Mouse (Mus musculus) 416B (cell line): Measurements from ENCODE around the gene Ccdc85c.

Experiments
- DNase-seq: peaks from one replicate; pipeline ENCODE4 v3.0.0; 2011; ENCODE audit warnings: low read depth

Gene Ccdc85c

DNA sequence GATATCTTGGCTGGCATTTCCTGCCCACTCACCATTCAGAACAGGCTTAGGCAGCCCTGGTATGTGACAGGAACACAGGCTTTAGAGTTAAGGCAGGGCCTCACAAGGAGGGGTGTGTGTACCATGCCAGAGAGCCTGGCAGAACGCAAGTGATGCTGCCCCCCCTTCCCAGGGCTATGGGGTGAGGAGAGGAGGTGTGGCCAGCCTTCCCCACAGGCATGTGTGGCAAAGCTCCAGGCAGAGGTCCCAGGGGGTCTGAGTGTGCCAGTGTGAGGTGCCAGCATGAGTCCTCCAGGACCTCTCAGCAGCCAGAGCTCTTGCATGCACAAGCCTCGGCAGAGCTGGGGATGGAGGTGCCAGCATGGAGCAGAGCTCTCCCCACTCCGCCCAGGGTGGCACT, 19.4 kb upstream of the Ccdc85c start:
- DNase-seq: no peak

GRCm38 (mm10) chr12:108292957-108293356, 17.7 kb upstream of the Ccdc85c start:
- DNase-seq: peak; percentile 68

DNA sequence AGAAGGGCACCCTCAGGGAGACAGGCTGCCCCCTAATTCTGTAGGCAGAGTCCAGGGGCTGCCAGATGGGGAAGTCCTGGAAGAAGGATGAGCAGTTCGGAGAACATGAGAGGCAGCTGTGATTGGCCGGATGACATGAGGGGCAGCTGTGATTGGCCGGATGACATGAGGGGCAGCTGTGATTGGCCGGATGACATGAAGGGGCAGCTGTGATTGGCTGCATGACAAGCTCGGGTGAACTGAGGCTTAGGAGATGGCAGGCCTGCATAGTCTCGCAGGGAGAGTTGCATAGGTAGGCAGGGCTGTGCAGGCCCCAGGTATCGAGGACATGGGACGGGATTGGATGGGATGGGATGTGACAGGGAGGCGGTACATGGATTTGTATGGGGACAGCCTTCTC, 17.2 kb upstream of the Ccdc85c start:
- no peak for DNase-seq

GRCm38 (mm10) chr12:108288127-108288880, 13.1 kb upstream of the Ccdc85c start:
- no peak for DNase-seq

GRCm38 (mm10) chr12:108287011-108287410, 11.8 kb upstream of the Ccdc85c start:
- no peak for DNase-seq

- no peak for DNase-seq
Measured at GRCm38 (mm10) chr12:108286381-108286780, 11.2 kb upstream of the Ccdc85c start.

- no peak for DNase-seq
Measured at GRCm38 (mm10) chr12:108285225-108286011, 10.2 kb upstream of the Ccdc85c start.

GRCm38 (mm10) chr12:108284455-108285224, 9.4 kb upstream of the Ccdc85c start:
- no peak for DNase-seq

- DNase-seq: no peak
Measured at GRCm38 (mm10) chr12:108278221-108278918, 3.1 kb upstream of the Ccdc85c start.

DNA sequence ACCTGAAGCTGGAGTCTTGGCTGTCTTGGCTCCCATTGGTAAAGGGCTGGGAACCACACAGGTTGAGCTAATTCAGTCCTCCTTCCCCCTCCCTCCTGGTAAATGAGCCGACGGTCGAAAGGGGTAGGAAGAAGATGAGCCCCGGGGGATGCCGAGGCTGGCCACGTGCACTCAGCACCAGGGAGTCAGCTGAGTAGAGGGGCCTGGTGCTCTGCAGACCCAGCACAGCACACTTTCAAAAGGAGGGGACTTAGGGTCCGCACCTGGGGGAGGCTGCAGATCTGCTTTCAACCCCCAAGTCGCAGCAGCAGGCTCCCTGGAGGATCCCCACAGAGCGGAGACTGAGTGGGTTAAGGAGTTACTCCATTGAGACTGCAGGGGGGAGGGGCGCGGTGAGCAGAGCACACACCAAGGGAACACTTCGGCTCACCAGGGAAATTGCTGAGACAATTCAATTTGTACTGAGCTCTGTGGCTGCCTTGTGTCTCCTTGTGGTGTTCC, 2.2 kb upstream of the Ccdc85c start:
- DNase-seq: no peak

GRCm38 (mm10) chr12:108275920-108276822, 946 bp upstream of the Ccdc85c start:
- no peak for DNase-seq

DNA sequence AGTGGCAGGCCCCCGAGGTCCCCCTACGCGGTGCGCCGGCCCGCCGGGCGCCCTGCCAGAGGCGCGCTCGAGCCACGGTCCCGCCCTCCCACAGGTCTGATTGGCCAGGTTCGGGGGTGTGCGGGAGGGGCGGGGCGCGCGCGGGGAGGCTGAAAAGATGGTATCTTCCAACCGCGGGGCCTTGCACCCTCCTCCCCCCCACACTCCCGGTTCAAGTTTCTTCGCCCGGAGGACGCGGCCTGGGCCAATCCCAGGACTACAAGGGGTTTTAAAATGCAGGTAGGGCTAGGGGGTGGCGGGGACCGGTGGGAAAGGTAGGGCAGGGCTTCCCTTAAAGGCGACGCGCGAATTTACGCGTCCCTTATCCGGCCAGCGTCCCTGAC, 274 bp upstream of the Ccdc85c start:
- no peak for DNase-seq

DNA sequence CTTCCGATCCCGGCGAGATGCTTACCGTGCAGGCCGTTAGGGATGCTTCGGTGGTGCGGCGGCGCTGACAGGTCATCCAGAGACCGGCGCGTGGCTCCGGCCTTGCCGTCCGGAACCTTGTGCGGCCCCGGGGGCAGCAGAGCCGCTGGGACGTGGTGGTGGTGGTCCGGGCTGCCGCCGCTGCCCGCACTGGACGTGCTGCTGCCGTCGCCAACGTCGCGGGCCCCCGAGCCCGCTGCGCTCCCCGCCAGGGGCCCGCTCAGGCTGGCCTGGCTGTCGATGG, 971 bp downstream of the Ccdc85c start:
- DNase-seq: no peak

DNA sequence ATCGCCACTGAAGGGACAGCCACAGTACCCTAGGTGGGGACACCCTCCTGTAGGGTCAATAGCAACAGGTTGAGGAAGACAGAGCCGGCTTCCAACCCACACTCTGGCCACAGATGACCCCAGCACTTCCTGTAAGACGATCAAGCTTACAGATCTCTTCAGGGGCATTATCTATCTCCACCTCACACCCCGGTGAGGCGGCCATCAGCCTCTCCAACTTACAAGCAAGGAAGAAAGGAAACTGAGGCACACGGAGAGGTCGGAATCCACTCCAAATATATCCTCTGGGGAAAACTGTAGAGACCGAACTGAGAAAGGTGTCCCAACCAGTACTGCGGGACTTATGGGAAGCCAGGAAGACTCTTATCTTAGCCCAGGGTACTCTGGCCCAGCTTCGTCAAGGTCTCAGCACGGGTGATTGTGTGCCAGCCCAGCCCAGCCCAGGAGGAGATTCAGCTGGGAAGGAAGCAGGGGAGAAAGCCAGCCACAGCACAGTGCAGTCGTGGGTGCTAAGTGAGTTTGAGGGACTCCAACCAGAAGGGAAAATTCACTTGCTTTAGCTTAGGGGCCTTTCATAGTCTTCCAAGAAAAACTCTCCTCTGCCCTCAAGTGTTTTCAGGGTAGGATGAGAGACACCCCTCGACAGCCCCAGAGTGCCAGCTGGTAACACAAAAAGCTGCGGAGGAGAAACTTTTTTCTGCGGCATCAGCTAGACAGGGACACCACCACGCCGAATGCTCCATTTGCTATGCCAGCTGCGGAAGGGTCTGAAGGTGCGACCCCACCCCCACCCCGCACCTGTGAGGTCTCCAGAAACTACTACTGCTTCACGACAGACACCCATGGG, 1.5 kb downstream of the Ccdc85c start:
- no peak for DNase-seq

DNA sequence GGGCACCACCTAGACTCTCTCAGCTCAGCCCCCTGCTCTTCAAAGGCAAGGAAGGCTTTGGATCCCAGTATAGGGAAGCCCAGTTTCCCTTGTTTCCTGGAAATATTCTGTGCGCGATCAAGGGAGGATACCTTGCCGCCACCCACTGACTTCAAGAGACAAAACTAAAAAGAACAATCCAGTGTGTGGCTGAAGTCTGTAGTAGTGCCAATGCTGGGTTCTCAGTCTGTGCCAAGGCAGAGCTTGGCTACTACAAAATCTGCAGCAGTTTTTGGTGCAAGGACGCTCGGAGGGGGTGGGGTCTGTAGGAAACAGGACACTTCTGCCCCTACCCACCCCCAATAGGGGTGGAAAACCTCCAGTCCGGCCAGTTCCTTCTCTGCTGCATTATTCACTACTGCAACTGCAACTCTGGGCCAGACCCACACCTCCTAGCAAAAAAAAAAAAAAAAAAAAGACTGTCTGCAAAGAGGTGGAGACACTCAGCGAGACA, 3.0 kb downstream of the Ccdc85c start:
- DNase-seq: no peak

DNA sequence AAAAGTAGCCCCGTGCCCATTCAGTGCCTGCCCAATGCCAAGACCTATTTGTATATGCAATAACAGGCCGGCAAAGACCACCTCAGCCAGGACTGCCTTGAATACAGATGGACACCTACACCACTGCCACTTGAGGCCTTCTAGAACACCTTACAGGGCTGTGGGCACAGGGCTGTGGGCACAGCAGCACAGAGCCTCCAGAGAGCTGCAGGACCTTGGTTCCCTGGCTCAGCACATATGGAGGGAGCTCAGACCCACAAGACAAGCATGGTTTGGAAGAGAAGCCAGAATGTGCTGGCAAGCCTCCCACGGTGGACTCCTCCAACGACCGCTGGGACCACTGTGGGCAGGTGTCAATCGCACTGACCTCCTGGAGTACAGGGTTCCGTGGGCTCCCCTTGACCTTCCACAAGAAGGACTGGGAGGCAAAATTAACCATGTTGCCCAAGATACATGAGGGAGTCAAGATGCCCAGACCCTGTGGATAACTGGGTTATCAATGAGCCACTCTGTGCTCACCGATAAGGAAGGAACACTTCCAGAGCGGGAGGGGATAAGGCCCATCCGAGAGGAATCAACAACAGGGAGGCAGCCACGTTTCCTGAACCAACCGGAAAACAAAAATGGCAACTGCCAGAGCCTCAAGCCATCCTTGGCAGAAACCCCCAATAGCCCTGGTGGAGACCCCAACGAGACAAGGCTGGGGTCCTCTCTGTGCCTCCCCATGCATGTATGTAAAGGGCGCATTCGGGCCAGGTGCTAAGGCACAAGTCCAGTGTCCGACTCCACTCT, 3.7 kb downstream of the Ccdc85c start:
- DNase-seq: no peak

GRCm38 (mm10) chr12:108270240-108270919, 4.8 kb downstream of the Ccdc85c start:
- DNase-seq: no peak

GRCm38 (mm10) chr12:108269699-108270098, 5.5 kb downstream of the Ccdc85c start:
- no peak for DNase-seq

- no peak for DNase-seq
Measured at GRCm38 (mm10) chr12:108268970-108269369, 6.3 kb downstream of the Ccdc85c start.
